Mouse (Mus musculus) cortical plate, adult 2 months (tissue): Measurements from ENCODE around the gene Zfp629.

Experiments used
- CTCF ChIP-seq: fragments of 200-500 bp; IDR thresholded peaks from 2 replicates; pipeline ENCODE4 v1.5.1; 2011; ENCODE audit warnings: mild to moderate bottlenecking, control low read depth, low read length; ENCODE audit not compliant: insufficient read depth; ENCODE audit errors: extremely low read depth
- POLR2A ChIP-seq: fragments of 200-500 bp; IDR thresholded peaks from 2 replicates; pipeline ENCODE4 v1.6.1; 2011; ENCODE audit warnings: mild to moderate bottlenecking, low read length, control low read depth; ENCODE audit not compliant: insufficient read depth; ENCODE audit errors: extremely low read depth

- TF ChIP-seq POLR2A, result no peak
- TF ChIP-seq CTCF, result no peak
These were observed 46.2 kb upstream of the Zfp629 start for GRCm38 (mm10) chr7:127661833-127662232.
